Mouse (Mus musculus) ES-E14 (cell line): ENCODE measurements around the gene Axin2. TPM values are rescaled to one million over a fixed set of nuclear protein-coding genes. Genes with fewer than 3 reads are reported as not detected.

Source experiments
- DNase-seq: peaks from one replicate; pipeline ENCODE4 v3.0.0-alpha.2; 2013; ENCODE audit warnings: low read depth, low spot score
- H3K27ac ChIP-seq: 2 replicates; pipeline ENCODE4 v1.5.1; 2012; ENCODE audit warnings: low read depth, mild to moderate bottlenecking, low read length, moderate library complexity, mixed read lengths; ENCODE audit not compliant: poor library complexity, insufficient read depth, severe bottlenecking
- H3K36me3 ChIP-seq: 2 replicates; pipeline ENCODE4 v1.6.1; 2012; ENCODE audit warnings: mild to moderate bottlenecking, low read length, moderate library complexity, mixed read lengths; ENCODE audit not compliant: control insufficient read depth, poor library complexity, insufficient read depth, severe bottlenecking
- H3K4me1 ChIP-seq, 2 experiments: fragments of 150-350 bp in 1 of 2; sonication (generic) in 1 of 2; 2 replicates each; pipeline ENCODE4 v1.6.1; 2012; ENCODE audit warnings: low read length in 2 of 2, mild to moderate bottlenecking in 1 of 2, mixed read lengths in 1 of 2; ENCODE audit not compliant: control insufficient read depth in 2 of 2, insufficient read depth in 2 of 2, poor library complexity in 1 of 2
- H3K4me3 ChIP-seq, 2 experiments: fragments of 150-350 bp in 1 of 2; sonication (generic) in 1 of 2; 2 replicates each; pipeline ENCODE4 v1.5.1; 2012; ENCODE audit warnings: low read length in 2 of 2, low read depth in 1 of 2, mild to moderate bottlenecking in 1 of 2, mixed read lengths in 1 of 2; ENCODE audit not compliant: insufficient read depth in 1 of 2, poor library complexity in 1 of 2, severe bottlenecking in 1 of 2
- H3K9ac ChIP-seq: 2 replicates; pipeline ENCODE4 v1.6.1; 2012; ENCODE audit warnings: low read depth, mild to moderate bottlenecking, low read length, mixed read lengths; ENCODE audit not compliant: poor library complexity, insufficient read depth, severe bottlenecking
- H3K9me3 ChIP-seq: fragments of 150-350 bp; sonication (generic); 2 replicates; pipeline ENCODE4 v1.6.1; 2012; ENCODE audit warnings: low read depth, mild to moderate bottlenecking, low read length; ENCODE audit not compliant: control insufficient read depth, insufficient read depth
- CHD2 ChIP-seq: IDR thresholded peaks from 2 replicates; pipeline ENCODE4 v1.6.1; 2014; ENCODE audit warnings: mild to moderate bottlenecking, low read depth, low read length, inconsistent platforms
- HCFC1 ChIP-seq: IDR thresholded peaks from 2 replicates; pipeline ENCODE4 v1.6.1; 2012; ENCODE audit warnings: low read length, inconsistent platforms, borderline replicate concordance; ENCODE audit not compliant: insufficient read depth
- MAFK ChIP-seq: IDR thresholded peaks from 2 replicates; pipeline ENCODE4 v1.6.1; 2014; ENCODE audit warnings: mild to moderate bottlenecking, low read depth, low read length, inconsistent platforms; ENCODE audit not compliant: insufficient read depth
- ZC3H11A ChIP-seq: IDR thresholded peaks from 2 replicates; pipeline ENCODE4 v1.6.1; 2012; ENCODE audit warnings: low read depth, mild to moderate bottlenecking, inconsistent platforms, low read length, borderline replicate concordance
- ZNF384 ChIP-seq: IDR thresholded peaks from 2 replicates; pipeline ENCODE4 v1.6.1; 2012; ENCODE audit warnings: low read depth, low read length, inconsistent platforms
- in situ Hi-C, 2 experiments: fragments of 600-800 bp; cut with MboI; formaldehyde crosslinking; loops; one replicate each; pipeline ENCODE4 v1.15.1; 2025; ENCODE audit warnings: low sequenced_read_pairs in 2 of 2, inconsistent platforms in 1 of 2; ENCODE audit not compliant: unreplicated experiment in 2 of 2
- total RNA-seq: library from RNA; depleted of rRNA; stranded (reverse); fragments of 300-350 nt; gene quantifications from 2 replicates; pipeline ENCODE4 v1.2.3, GENCODE M21; 2012

Axin2 gene
- total RNA-seq, 1 experiment: 12.3 TPM

- in situ Hi-C loops: no loop called here
- Histone ChIP-seq H3K36me3 (peaks cover 19% of the 10 kb centered on the region; the same call in 1 of the 2 replicates), H3K4me1 (peaks cover 0 to 35% of the 10 kb centered on the region in 2 experiments; a peak in 1 of 4 replicates), H3K9ac (no peak overlapping the region), H3K9me3 (no peaks in the 10 kb centered on the region), H3K27ac (no peak overlapping the region), H3K4me3 (no peak overlapping the region)
- TF ChIP-seq ZNF384 (no peak), HCFC1 (no peak), MAFK (no peak), CHD2 (no peak), ZC3H11A (no peak)
- DNase-seq: no peak
Observed at GRCm38 (mm10) chr11:108925826-108926225, 5.7 kb downstream of the Axin2 start.

GRCm38 (mm10) chr11:108926345-108927092 is 6.4 kb downstream of the Axin2 start:
- no peak overlapping the region for H3K9ac ChIP-seq
- no peaks in the 10 kb centered on the region for H3K9me3 ChIP-seq
- DNase-seq: no peak
- TF ChIP-seq CHD2 (no peak), MAFK (no peak)
- in situ Hi-C loops: no loop called here
- no peak overlapping the region for H3K27ac ChIP-seq
- peaks cover 0 to 35% of the 10 kb centered on the region in 2 experiments; a peak in 1 of 4 replicates for H3K4me1 ChIP-seq
- no peak overlapping the region for H3K4me3 ChIP-seq
- H3K36me3 ChIP-seq: peaks cover 25% of the 10 kb centered on the region; the same call in 1 of the 2 replicates

DNA sequence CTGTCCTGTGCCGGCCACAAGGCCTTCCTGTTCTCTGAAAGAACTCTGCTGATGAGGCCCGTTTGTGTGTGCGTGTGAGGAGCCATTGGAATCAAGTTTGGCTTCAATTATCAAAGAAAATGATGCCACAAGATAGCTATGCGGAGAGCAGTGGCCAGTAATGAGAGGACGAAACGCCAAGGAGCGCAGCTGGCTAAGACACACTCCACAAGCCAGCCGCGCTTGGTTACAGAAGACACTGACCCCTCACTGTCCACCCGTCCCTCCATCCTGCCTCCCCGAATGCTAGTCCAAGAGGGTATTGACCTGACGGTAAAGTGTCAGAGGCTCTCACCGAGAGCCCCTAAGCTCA is 6.9 kb downstream of the Axin2 start:
- DNase-seq: no peak
- H3K36me3 ChIP-seq: peaks cover 25% of the 10 kb centered on the region; the same call in 1 of the 2 replicates
- H3K4me1 ChIP-seq: peaks cover 0 to 35% of the 10 kb centered on the region in 2 experiments; a peak in 1 of 4 replicates
- TF ChIP-seq ZNF384 (no peak), CHD2 (no peak), MAFK (no peak), HCFC1 (no peak), ZC3H11A (no peak)
- in situ Hi-C loops: no loop called here
- H3K27ac ChIP-seq: no peak overlapping the region
- no peaks in the 10 kb centered on the region for H3K9me3 ChIP-seq
- H3K9ac ChIP-seq: no peak overlapping the region
- no peak overlapping the region for H3K4me3 ChIP-seq

GRCm38 (mm10) chr11:108928096-108928495 is 7.9 kb downstream of the Axin2 start:
- H3K36me3 ChIP-seq: peaks cover 25% of the 10 kb centered on the region; the same call in 1 of the 2 replicates
- TF ChIP-seq HCFC1: no peak
- no peak for TF ChIP-seq ZC3H11A
- no peak for TF ChIP-seq ZNF384
- TF ChIP-seq MAFK: no peak
- TF ChIP-seq CHD2: no peak
- in situ Hi-C loops: no loop called here
- no peak overlapping the region for H3K27ac ChIP-seq
- no peaks in the 10 kb centered on the region for H3K9me3 ChIP-seq
- no peak overlapping the region for H3K9ac ChIP-seq
- DNase-seq: no peak
- peaks cover 0 to 33% of the 10 kb centered on the region in 2 experiments; a peak in 1 of 4 replicates for H3K4me1 ChIP-seq
- H3K4me3 ChIP-seq: no peak overlapping the region
